Mouse (Mus musculus) central nervous system, embryonic 18 days (tissue): ENCODE measurements around the gene Fam171a2. TPM values are rescaled to one million over a fixed set of nuclear protein-coding genes. Genes with fewer than 3 reads are reported as not detected.

Experiments
- polyA plus RNA-seq: library from polyadenylated mRNA; depleted of rRNA; stranded (reverse); fragments of >200 nt; gene quantifications from 2 replicates; pipeline ENCODE4 v1.2.3, GENCODE M21; 2012; rRNA removed

The Fam171a2 gene
- 190 and 226 TPM in 2 replicates for polyA plus RNA-seq

DNA sequence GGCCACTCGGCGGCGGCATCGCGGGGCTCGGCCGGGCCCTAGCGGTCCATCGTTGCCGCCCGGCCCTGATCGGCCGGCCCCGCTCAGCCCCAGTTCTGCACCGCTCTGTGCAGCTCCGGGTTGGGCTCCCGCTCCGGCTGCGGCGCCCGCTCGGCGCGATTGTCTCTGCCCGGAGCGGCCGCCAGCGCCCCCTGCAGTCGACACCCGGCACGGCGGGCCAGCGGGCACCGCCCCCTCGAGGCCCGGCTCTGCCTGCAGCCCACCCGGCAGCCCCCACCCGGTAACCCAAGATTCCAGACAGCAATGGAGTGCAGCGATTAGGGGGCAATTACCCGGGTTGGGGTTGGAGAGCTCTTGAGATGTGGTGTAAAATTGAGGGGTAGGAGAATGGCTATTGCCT, at the start of gene Fam171a2:
Fam171a2 (minus strand) TSS at position 186 of the 400 bp plus-strand sequence.

DNA sequence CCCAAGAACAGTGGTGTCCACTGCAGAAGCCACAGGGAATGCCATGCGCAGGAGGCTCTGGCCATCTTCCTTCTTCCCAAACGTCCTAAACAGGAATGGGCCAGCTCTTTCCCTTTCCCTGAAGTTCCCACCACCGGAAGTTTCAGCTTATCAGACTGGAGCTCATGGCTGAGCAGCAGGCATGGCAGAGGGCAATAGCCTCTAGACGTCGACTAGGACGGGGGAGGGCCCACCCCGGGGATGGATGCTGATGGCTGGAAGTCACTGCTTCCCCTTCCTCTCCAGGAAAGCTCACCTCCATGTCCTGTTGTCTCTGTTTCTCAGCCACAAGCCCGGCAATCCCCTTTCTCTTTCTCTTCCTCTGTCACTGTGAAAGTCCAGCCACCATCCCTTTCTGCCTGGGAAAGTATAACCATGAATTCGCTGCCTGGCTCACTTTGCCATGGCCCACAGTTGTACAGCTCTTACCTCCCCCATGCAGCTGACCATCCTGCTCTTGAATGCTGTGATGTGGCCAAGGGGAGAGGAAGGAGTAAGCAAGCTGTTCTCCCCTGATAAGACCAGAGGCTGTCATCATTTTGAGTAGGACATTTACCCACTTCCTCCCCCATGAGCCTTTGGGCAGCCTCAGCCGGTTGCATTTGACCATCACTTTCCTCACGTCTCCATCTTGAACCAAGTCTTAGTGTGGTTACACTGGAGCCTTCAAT, 22.3 kb upstream of the Fam171a2 start, which contains the start of gene Itga2b:
Itga2b (minus strand) TSS at position 475 of the 710 bp plus-strand sequence.

GRCm38 (mm10) chr11:102430121-102431017, 17.1 kb downstream of the Fam171a2 start, which contains the start of gene Grn:
Grn (plus strand) TSS chr11:102430315.

DNA sequence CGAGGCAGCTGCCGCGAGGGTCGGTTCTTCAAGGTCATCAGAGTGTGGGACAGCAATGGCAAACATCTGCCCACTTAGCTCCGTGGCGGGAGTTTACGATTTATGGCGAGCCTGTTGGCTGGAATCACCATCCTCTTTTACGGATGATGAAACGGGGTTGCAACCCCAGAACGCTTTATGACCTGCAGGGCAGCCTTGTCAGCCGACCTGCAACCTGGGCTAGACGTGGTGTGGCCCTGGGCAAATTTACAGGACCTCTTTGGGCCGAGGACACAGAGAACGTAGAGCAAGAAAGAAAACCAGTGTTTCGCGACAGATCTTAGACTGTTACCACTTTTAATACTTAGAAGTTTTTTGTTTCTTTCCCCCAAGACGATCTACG, 39.7 kb downstream of the Fam171a2 start, which contains the start of gene Slc25a39:
Slc25a39 (minus strand) TSS at position 113 of the 382 bp plus-strand sequence.

DNA sequence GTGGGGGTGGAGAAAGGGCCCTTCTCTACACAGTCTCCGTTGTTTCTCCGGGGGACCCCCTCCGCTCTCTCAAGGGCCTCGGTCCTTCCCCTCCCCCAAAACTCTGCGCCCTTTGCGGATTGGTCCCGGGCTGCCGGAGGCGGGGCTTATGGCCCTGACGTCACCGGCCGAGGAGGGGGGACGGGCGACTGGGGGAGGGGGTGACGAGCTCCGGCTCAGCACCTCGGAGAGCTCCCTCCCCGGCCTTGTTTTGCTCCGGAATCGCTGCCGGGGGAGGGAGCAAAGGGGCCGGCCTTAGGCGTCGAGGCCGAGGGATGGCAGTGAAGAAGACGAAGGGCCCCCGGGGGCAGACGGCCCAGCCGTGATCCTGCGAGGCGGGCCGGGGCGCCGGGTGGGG, 54.2 kb downstream of the Fam171a2 start, which contains the start of gene Rundc3a:
Rundc3a (plus strand) TSS at position 166 of the 397 bp plus-strand sequence.

Other genes starting within 250 kb of the Fam171a2 start
- 94.4 and 132 TPM in 2 replicates for gene Hdac5, start 217.5 kb downstream of the Fam171a2 start, polyA plus RNA-seq
- 2.3 and 2.4 TPM in 2 replicates for gene BC030867, start 198.8 kb downstream of the Fam171a2 start, polyA plus RNA-seq
- 1.0 and 1.2 TPM in 2 replicates for gene Asb16, start 178.9 kb downstream of the Fam171a2 start, polyA plus RNA-seq
- gene Tmub2, start 162.8 kb downstream of the Fam171a2 start, polyA plus RNA-seq = 77.8 and 79.8 TPM in 2 replicates
- gene Atxn7l3, start 151.1 kb downstream of the Fam171a2 start, polyA plus RNA-seq = 106 and 114 TPM in 2 replicates
- gene Ubtf, start 127.9 kb downstream of the Fam171a2 start, polyA plus RNA-seq = 68.0 and 70.0 TPM in 2 replicates
- gene Slc4a1, start 81.5 kb downstream of the Fam171a2 start, polyA plus RNA-seq = 0.25 TPM in 2 replicates
- 256 and 280 TPM in 2 replicates for gene Rundc3a, start 54.3 kb downstream of the Fam171a2 start, polyA plus RNA-seq
- 84.9 and 86.1 TPM in 2 replicates for gene Slc25a39, start 39.7 kb downstream of the Fam171a2 start, polyA plus RNA-seq
- gene Grn, start 17.4 kb downstream of the Fam171a2 start, polyA plus RNA-seq = 34.8 and 40.1 TPM in 2 replicates
- 6.3 and 7.6 TPM in 2 replicates for gene Itga2b, start 22.4 kb upstream of the Fam171a2 start, polyA plus RNA-seq
- 45.7 and 48.0 TPM in 2 replicates for gene Gpatch8, start 108.7 kb upstream of the Fam171a2 start, polyA plus RNA-seq
- gene Gm11627, start 131.8 kb upstream of the Fam171a2 start, polyA plus RNA-seq = 4.1 and 4.4 TPM in 2 replicates
- 15.1 and 15.5 TPM in 2 replicates for gene Fzd2, start 156.7 kb upstream of the Fam171a2 start, polyA plus RNA-seq
- 0.03 and 0.05 TPM in 2 replicates for gene Meioc, start 216.0 kb upstream of the Fam171a2 start, polyA plus RNA-seq